Mouse (Mus musculus): Measurements from ENCODE around the gene Gm20388. TPM values are rescaled to one million over a fixed set of nuclear protein-coding genes. Genes with fewer than 3 reads are reported as not detected.

Gm20388 gene
- polyA plus RNA-seq, 1 experiment from 2014 or later = not detected

DNA sequence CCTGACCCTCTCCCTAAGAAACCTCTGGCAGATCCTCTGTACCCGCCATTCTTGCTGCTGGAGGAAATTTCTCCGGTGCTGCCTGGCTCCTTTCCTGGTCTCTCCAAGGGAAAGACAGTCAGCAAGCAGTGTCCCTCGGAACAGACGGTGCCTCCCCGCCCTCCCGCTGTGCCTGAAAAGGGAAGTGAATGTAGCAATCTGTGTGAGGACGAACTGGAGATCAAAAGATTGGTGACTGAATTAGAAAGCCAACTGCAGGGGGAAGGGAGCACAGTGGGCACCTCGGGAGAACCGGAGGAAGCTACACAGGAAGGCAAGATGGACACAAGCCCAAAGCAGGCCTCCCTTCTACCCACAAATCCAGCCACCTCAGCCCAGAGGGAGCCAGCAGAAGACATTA, 2353.6 kb downstream of the Gm20388 start:
- peaks cover 9% of the 10 kb centered on the region for H3K4me1 ChIP-seq
- peaks cover 76% of the 10 kb centered on the region for H3K27me3 ChIP-seq (replicated peaks)
- no peaks in the 10 kb centered on the region for H3K9me3 ChIP-seq
- no peak overlapping the region for H3K4me2 ChIP-seq
- no peak for ATAC-seq (ENCODE audit: extremely low read depth, insufficient number of reproducible peaks, low FRiP score, low TSS enrichment)
- H3K4me3 ChIP-seq = no peak overlapping the region
- no peak overlapping the region for H3K27ac ChIP-seq (replicated peaks)
- WGBS = 38% methylated on average over 9 of the region's 9 CpGs
- H3K36me3 ChIP-seq = no peaks in the 10 kb centered on the region
- H3K9ac ChIP-seq = no peak overlapping the region

GRCm38 (mm10) chr8:122265522-122265921, 2354.9 kb downstream of the Gm20388 start:
- Histone ChIP-seq H3K9me3 (no peaks in the 10 kb centered on the region), H3K36me3 (no peaks in the 10 kb centered on the region), H3K4me1 (peaks cover 13% of the 10 kb centered on the region), H3K27ac (replicated peaks) (no peak overlapping the region), H3K9ac (no peak overlapping the region), H3K4me3 (no peak overlapping the region), H3K4me2 (no peak overlapping the region), H3K27me3 (replicated peaks) (peaks cover 85% of the 10 kb centered on the region)
- no peak for ATAC-seq (ENCODE audit: extremely low read depth, insufficient number of reproducible peaks, low FRiP score, low TSS enrichment)
- WGBS = 87% methylated on average over 8 of the region's 8 CpGs

DNA sequence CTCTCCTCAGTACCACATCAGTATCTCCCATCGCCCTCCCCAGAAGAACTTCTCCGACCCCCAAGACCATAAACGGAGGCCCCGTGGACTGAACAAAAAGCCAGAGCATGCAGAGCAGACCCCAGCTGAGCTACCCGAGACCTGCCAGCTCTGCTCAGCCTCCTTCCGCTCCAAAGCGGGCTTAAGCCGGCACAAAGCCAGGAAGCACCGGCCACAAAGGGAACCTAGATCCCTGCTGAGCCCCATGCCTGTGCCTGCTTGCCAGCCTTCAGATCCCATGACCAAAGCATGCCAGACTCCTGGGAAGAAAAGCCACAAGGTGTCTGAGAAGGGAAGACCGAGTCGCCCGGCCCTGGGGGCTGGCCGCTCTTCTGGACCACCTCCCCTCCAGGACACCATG, 2356.2 kb downstream of the Gm20388 start:
- Histone ChIP-seq H3K27me3 (replicated peaks) (peaks cover 83% of the 10 kb centered on the region), H3K9me3 (no peaks in the 10 kb centered on the region), H3K4me2 (no peak overlapping the region), H3K4me1 (peaks cover 13% of the 10 kb centered on the region), H3K36me3 (no peaks in the 10 kb centered on the region), H3K4me3 (no peak overlapping the region), H3K27ac (replicated peaks) (no peak overlapping the region), H3K9ac (no peak overlapping the region)
- WGBS = 64% methylated on average over 13 of the region's 13 CpGs
- no peak for ATAC-seq (ENCODE audit: extremely low read depth, insufficient number of reproducible peaks, low FRiP score, low TSS enrichment)

GRCm38 (mm10) chr8:122268861-122269260, 2358.2 kb downstream of the Gm20388 start:
- Histone ChIP-seq H3K27me3 (replicated peaks) (peaks cover 63% of the 10 kb centered on the region), H3K9me3 (no peaks in the 10 kb centered on the region), H3K4me3 (peak overlapping the region; percentile 56), H3K36me3 (no peaks in the 10 kb centered on the region), H3K4me2 (peak overlapping the region; percentile 81), H3K27ac (replicated peaks) (no peak overlapping the region), H3K9ac (peak overlapping the region; percentile 77), H3K4me1 (peaks cover 20% of the 10 kb centered on the region)
- no peak for ATAC-seq (ENCODE audit: extremely low read depth, insufficient number of reproducible peaks, low FRiP score, low TSS enrichment)
- WGBS = 51% methylated on average over 24 of the region's 24 CpGs

DNA sequence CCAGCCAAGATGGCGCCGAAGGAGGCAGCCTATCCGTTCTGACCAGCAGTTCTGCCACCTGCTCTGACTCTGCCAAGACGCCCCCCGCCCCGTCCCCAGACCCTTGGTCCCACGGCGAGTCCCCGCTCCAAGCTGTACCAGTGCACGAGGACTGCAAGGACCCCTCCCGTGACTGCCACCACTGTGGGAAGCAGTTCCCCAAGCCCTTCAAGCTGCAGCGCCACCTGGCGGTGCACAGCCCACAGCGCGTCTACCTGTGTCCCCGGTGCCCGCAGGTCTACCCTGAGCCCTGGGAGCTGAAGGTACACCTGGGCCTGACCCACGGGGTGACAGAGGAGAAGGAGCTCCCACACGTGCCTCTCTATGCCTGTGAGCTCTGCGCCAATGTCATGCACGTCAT, 2358.8 kb downstream of the Gm20388 start:
- H3K27ac ChIP-seq (replicated peaks) = no peak overlapping the region
- H3K4me2 ChIP-seq = peak overlapping the region; percentile 81
- H3K4me1 ChIP-seq = peaks cover 26% of the 10 kb centered on the region
- H3K4me3 ChIP-seq = peak overlapping the region; percentile 56
- H3K36me3 ChIP-seq = no peaks in the 10 kb centered on the region
- H3K27me3 ChIP-seq (replicated peaks) = peaks cover 58% of the 10 kb centered on the region
- no peak for ATAC-seq (ENCODE audit: extremely low read depth, insufficient number of reproducible peaks, low FRiP score, low TSS enrichment)
- WGBS = 4% methylated on average over 21 of the region's 21 CpGs
- peak overlapping the region; percentile 77 for H3K9ac ChIP-seq
- H3K9me3 ChIP-seq = no peaks in the 10 kb centered on the region

GRCm38 (mm10) chr8:122270555-122270954, 2359.9 kb downstream of the Gm20388 start:
- H3K4me3 ChIP-seq = no peak overlapping the region
- H3K4me2 ChIP-seq = no peak overlapping the region
- no peak overlapping the region for H3K9ac ChIP-seq
- no peaks in the 10 kb centered on the region for H3K36me3 ChIP-seq
- H3K9me3 ChIP-seq = no peaks in the 10 kb centered on the region
- H3K27ac ChIP-seq (replicated peaks) = no peak overlapping the region
- WGBS = 75% methylated on average over 7 of the region's 7 CpGs
- H3K27me3 ChIP-seq (replicated peaks) = peaks cover 48% of the 10 kb centered on the region
- peaks cover 37% of the 10 kb centered on the region for H3K4me1 ChIP-seq
- ATAC-seq (ENCODE audit: extremely low read depth, insufficient number of reproducible peaks, low FRiP score, low TSS enrichment) = no peak

- no peaks in the 10 kb centered on the region for H3K9me3 ChIP-seq
- peaks cover 31% of the 10 kb centered on the region for H3K27me3 ChIP-seq (replicated peaks)
- no peak overlapping the region for H3K27ac ChIP-seq (replicated peaks)
- no peak overlapping the region for H3K4me2 ChIP-seq
- H3K4me3 ChIP-seq = no peak overlapping the region
- 7% methylated on average over 5 of the region's 5 CpGs for WGBS
- no peak overlapping the region for H3K9ac ChIP-seq
- ATAC-seq (ENCODE audit: extremely low read depth, insufficient number of reproducible peaks, low FRiP score, low TSS enrichment) = no peak
- no peaks in the 10 kb centered on the region for H3K36me3 ChIP-seq
- H3K4me1 ChIP-seq = peaks cover 37% of the 10 kb centered on the region
These were observed 2362.5 kb downstream of the Gm20388 start for GRCm38 (mm10) chr8:122273152-122273551.

DNA sequence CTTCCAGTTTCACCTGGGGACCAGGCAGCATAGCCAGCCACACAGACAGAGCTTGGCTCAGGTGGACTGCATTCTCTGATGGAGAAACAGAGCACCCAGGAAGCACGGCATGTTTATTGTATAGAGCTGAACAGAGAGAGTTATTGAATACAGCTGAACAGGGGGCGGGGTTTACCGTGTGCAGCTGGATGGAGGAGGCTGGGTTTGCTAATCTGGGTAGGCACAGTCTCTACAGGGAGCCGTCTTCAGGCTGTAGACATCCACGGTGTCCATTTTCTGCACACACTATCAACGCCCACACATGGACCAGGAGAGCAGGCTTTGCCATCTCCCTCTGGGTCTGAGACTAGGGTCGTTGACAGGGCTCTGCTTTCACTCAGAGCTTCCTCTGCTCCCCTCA, 2363.2 kb downstream of the Gm20388 start:
- no peak overlapping the region for H3K27ac ChIP-seq (replicated peaks)
- WGBS = 47% methylated on average over 7 of the region's 7 CpGs
- H3K4me3 ChIP-seq = no peak overlapping the region
- no peak overlapping the region for H3K4me2 ChIP-seq
- H3K27me3 ChIP-seq (replicated peaks) = peaks cover 25% of the 10 kb centered on the region
- no peak for ATAC-seq (ENCODE audit: extremely low read depth, insufficient number of reproducible peaks, low FRiP score, low TSS enrichment)
- H3K4me1 ChIP-seq = peaks cover 33% of the 10 kb centered on the region
- no peaks in the 10 kb centered on the region for H3K36me3 ChIP-seq
- H3K9ac ChIP-seq = no peak overlapping the region
- no peaks in the 10 kb centered on the region for H3K9me3 ChIP-seq

DNA sequence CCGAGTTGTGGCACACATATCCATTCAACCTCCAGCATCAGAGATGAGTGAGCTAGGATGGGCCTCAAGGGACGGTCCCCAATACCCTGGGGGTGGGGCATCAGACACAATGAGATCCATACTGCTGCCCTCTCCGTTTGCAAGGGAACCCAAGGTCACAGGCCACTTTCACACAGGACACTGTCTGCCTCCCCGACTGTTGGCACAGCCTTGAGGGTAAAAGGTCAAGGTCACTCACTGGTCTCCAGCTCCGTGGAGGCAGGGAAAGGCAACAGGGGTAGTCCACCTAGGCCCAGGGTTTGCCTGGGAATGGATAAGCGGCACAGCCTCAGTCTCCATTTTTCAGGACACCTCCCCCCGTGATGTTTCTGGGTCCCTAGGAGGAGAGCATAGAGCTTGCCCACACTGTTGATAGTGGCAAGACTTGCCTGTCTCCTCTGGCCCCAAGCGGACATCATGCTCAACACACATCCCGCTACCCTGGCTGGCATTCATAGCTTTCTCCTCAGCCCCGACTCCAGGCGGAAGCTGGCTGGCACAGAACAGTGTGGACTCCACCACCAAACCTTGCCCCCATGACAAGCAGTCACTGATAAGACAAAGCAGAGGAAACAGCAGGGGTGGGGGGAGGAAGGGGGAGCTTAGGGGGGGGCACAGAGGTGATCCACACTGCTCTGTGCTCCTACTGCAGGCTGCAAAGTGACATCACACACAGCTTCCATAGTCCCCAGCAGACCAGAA, 2364.2 kb downstream of the Gm20388 start:
- no peaks in the 10 kb centered on the region for H3K9me3 ChIP-seq
- H3K4me2 ChIP-seq = no peak overlapping the region
- peaks cover 19% of the 10 kb centered on the region for H3K27me3 ChIP-seq (replicated peaks)
- H3K4me3 ChIP-seq = no peak overlapping the region
- H3K9ac ChIP-seq = peak overlapping the region; percentile 6; the same call in 1 of the 2 replicates
- no peak; the same call in 1 of the 2 replicates for ATAC-seq (ENCODE audit: extremely low read depth, insufficient number of reproducible peaks, low FRiP score, low TSS enrichment)
- H3K4me1 ChIP-seq = peaks cover 24% of the 10 kb centered on the region
- no peaks in the 10 kb centered on the region for H3K36me3 ChIP-seq
- 61% methylated on average over 11 of the region's 11 CpGs for WGBS
- H3K27ac ChIP-seq (replicated peaks) = no peak overlapping the region

- Histone ChIP-seq H3K9ac (no peak overlapping the region), H3K4me1 (peaks cover 36% of the 10 kb centered on the region), H3K27ac (replicated peaks) (no peak overlapping the region), H3K4me2 (no peak overlapping the region), H3K36me3 (no peaks in the 10 kb centered on the region), H3K4me3 (no peak overlapping the region), H3K27me3 (replicated peaks) (peaks cover 4% of the 10 kb centered on the region; the same call in 1 of the 2 replicates), H3K9me3 (no peaks in the 10 kb centered on the region)
- no peak for ATAC-seq (ENCODE audit: extremely low read depth, insufficient number of reproducible peaks, low FRiP score, low TSS enrichment)
- 79% methylated on average over 5 of the region's 5 CpGs for WGBS
These were observed 2365.7 kb downstream of the Gm20388 start for GRCm38 (mm10) chr8:122276308-122276707.

GRCm38 (mm10) chr8:122277204-122277995, 2366.8 kb downstream of the Gm20388 start:
- H3K9me3 ChIP-seq = no peaks in the 10 kb centered on the region
- H3K27me3 ChIP-seq (replicated peaks) = no peaks in the 10 kb centered on the region
- 72% methylated on average over 18 of the region's 18 CpGs for WGBS
- no peak for ATAC-seq (ENCODE audit: extremely low read depth, insufficient number of reproducible peaks, low FRiP score, low TSS enrichment)
- no peak overlapping the region for H3K9ac ChIP-seq
- peaks cover 36% of the 10 kb centered on the region for H3K4me1 ChIP-seq
- H3K4me2 ChIP-seq = no peak overlapping the region
- H3K4me3 ChIP-seq = no peak overlapping the region
- no peaks in the 10 kb centered on the region for H3K36me3 ChIP-seq
- no peak overlapping the region for H3K27ac ChIP-seq (replicated peaks)

All from heart, embryonic 13.5 days (tissue).